Mouse (Mus musculus) central nervous system, embryonic 11.5 days (tissue): ENCODE data around the gene Srbd1. TPM values are rescaled to one million over a fixed set of nuclear protein-coding genes. Genes with fewer than 3 reads are reported as not detected.

ENCODE experiments used
- polyA plus RNA-seq: library from polyadenylated mRNA; depleted of rRNA; stranded (reverse); fragments of >200 nt; gene quantifications from 2 replicates; pipeline ENCODE4 v1.2.3, GENCODE M21; 2012; rRNA removed

Srbd1 gene
- polyA plus RNA-seq: 14.6 and 24.5 TPM in 2 replicates

GRCm38 (mm10) chr17:86145079-86145951 lies at the start of gene Srbd1:
Srbd1 (minus strand) TSS chr17:86145175.

GRCm38 (mm10) chr17:86167320-86168230 lies 22.6 kb upstream of the Srbd1 start, which contains the start of gene Prkce:
Prkce (plus strand) TSS chr17:86167785.

Other genes starting within 250 kb of the Srbd1 start
- gene Prkce, start 22.6 kb upstream of the Srbd1 start, polyA plus RNA-seq: 3.5 and 5.0 TPM in 2 replicates